Mouse (Mus musculus) inflammation-experienced regulatory T-cells, adult 6 months (primary cell): ENCODE results near the gene Gramd1a. TPM values are rescaled to one million over a fixed set of nuclear protein-coding genes. Genes with fewer than 3 reads are reported as not detected.

Source experiments
- ATAC-seq: one replicate; pipeline ENCODE4 v1.8.0; 2017
- polyA plus RNA-seq, 3 experiments: library from polyadenylated mRNA; unstranded; fragments of 100-300 nt; shearing (Covaris generic); gene quantifications; one replicate each; pipeline ENCODE4 v1.2.1; 2017

Gramd1a gene
- polyA plus RNA-seq, 3 experiments from 2014 or later: 70.7 to 113 (median 98.7) TPM

DNA sequence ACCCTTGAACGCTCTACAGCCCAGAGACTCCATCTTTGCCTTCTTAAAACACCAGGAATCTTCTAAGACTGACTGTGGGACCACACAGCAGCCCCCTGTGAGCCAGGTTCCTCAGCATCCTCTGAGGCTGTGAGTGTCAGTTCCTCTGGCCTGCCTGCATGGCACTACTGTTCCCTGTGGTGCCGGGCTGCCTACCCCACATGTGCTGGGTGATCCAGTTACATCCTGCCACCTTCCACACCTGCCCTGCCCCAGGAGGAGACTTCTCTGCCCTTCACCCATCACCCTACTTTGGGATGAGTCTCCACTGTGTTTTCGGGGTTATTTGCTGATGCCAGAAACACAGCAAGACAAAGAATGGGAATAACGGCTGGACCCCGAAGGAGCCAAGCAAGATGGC lies 36.1 kb downstream of the Gramd1a start:
- ATAC-seq: no peak

DNA sequence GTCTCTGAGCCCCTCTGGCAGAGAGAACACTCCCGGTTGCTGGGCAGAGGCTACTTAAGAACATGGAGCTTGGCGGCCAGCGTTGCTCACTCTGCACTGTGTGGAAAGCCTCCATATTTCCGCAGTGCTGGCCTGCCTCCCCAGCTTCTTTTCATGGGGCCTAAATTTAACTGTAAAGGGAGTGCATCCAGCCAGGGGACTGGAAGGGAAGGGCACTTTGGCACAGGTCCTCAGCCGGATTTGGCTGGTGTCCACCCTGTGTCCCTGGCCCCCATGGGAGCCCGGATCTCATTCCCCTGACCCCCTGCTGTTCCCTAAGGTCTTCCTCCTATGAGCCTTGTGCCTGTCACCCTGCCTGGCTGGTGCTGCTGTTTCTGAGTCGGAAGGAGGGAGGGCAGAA lies 37.2 kb downstream of the Gramd1a start:
- no peak for ATAC-seq

DNA sequence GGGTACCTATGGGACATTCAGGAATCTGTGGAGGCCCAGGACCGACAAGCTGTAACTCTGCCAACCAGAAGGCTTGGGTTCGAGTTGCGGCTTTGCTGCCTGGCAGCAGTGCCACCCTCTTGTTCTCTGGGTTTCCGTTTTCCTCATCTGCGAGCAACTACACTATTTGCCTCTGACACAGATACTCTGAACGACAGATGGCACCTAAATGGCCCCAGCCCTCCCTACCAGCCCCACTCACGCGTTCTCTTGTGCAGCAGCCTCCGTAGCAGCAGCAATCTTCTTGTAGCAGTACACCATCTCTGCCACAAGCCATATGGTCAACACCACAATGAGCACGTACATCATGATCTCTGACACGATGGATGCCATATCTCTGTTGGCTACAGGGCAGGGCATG lies 38.2 kb downstream of the Gramd1a start:
- no peak for ATAC-seq

DNA sequence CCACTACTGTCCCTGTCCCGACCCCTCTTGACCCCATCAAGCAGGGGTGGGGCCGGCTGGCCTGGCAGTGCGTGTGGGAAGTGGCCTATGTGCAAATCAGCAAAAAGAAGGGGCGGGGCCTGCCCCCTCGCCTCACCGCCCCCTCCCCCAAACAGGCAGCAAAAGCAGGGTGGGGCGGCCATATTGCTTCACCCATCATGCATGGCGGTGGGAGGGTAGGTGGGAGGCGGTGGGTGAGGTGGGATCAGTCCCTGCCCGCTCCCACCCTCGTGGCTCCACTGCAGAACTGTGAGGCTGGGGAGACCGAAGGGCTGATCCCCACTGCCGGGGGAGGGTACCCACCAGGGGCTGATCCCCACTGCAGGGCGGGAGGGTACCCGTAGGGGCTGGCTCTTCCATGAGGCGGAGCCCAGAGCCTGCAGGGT lies 39.0 kb downstream of the Gramd1a start:
- ATAC-seq: no peak

DNA sequence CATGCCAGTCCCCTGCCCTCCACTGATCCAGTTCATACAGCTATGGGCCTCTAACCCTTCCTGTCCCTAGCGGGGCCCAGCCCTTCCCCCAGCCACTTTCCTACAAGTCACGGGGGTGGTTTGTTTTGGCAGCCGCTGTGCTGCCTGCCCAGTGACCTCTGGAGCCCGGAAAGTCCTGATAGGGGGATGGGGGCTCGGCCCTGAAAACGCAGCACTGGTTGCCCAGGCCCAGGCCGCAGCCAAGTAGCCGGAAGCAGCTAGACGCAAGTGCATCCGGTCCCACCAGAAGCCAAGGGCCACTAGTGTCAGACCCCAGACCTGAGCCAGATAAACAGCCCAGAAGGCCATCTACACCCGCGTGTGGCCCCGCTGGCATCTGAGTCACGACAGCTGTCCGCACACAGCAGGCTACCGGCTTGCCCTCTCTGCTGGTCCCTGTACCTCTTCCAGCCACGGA lies 40.1 kb downstream of the Gramd1a start:
- ATAC-seq: no peak

DNA sequence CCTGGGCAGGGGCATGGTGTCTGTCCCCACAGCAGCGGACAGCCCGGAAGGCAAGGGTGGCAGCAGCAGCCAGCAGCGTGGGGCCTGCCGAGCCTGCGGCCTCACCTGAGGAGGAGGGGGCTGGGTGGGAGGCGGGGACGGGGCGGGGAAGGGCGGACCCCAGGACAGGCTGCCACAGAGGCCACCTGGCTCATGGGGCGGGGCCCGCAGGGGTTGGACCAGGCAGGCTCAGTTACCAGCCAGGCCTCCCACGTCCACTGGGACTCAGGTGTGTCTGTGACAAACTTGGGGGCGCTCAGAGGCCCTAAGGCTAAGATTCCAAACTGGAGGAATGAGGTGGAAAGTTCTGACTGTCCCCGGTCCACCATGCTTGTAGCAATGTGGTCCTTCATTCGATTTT lies 40.5 kb downstream of the Gramd1a start, which contains the start of gene Hpn:
Gene Hpn (minus strand): TSS at position 109 of the 400 bp plus-strand sequence.
- no peak for ATAC-seq

DNA sequence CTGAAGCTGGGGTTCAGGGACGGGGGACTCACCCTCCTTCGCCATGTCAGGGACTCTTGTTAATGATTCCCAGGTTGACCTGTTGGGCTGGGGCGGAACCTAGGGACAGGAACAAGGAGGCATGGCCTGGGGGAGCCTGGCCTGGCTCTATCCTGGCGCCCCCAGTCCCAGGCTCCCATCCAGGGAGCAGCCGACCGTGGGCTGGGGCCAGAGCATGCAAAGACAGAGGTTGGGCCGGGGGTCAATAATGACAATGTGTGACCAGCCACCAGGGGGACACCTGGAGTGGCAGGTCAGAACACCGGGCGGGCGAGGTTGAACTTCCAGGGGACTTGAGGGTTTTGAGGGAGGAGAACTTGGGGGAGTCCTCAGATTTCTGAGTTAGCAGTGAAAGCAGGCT lies 41.0 kb downstream of the Gramd1a start:
- ATAC-seq: no peak

DNA sequence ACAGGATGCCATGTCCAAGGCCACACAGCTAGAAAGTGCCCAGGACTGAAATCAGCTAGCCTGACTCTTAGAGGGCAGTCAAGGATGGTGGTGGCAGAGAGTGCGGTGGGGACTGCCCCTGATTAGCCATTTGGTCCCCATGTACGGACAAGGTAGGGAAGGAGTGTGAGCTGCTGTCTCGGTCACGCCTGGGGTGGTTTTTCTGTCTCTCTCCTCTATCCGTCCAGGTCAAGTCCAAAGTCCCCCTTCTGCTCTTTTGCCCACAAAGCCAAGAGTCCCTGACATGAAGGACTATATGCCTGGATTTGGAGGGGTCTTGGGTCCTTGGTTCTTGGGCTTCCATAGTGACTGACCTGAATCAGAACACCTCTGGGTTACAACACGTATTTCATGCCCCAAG lies 41.9 kb downstream of the Gramd1a start:
- no peak for ATAC-seq

DNA sequence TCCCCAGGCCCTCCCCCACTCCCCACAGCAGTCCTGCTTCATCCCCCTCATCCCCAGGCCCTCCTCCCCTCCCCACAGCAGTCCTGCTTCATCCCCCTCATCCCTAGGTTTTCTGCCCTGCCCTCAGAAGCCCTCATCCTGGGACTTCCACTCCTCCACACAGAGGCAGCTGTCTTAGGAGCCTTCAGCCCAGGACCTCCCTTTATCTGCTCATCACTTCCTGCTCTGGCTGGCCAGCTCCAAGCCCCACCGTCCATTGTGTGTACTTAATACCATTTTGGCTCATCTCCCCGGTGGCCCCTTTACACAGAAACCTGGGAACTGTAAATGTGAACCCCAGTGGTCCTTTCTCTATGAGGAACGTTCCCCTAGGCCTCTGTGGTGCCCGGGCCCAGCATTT lies 43.7 kb downstream of the Gramd1a start:
- ATAC-seq: no peak

DNA sequence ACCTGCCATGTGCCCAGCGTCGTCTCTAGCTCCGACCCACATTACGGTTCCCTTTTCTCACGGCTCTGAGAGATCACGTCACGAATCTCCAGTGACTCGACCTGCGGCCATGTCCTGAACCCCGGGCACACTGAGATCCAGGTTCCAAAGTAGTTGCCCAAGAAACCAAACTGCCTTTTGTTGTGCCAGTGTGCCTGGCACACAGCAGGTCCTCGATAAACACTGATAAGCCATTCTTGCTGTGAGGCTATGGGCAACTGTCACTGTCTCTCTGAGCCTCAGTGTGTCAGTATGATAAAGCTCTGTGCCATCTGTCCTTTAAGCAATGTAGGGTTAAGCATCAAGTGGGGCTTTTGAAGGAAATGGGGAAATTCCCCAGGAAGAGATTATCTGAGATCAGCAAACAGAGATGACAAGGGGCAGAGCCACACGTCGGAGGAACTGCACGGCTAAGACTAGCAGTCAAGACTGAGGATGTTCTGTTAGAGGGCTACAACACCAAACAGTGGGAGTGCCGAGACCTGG lies 44.8 kb downstream of the Gramd1a start:
- peak; percentile 95 for ATAC-seq

DNA sequence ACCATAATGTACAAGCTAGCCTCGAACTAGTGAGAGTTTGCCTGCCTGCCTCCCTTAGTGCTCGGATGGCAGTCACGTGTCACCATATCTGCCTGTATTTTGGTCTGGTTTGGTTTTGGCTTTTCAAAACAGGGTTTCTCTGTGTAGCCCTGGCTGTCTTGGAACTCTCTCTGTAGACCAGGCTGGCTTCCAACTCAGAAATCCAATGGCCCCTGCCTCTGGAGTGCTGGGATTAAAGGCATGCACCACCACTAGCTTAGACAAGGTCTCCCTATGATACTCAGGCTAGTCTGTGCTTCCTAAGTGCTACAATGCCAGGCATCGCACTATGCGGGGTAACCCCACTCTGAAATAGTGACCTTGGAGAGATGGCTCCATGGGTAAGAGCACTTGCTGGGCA lies 45.9 kb downstream of the Gramd1a start:
- no peak for ATAC-seq

DNA sequence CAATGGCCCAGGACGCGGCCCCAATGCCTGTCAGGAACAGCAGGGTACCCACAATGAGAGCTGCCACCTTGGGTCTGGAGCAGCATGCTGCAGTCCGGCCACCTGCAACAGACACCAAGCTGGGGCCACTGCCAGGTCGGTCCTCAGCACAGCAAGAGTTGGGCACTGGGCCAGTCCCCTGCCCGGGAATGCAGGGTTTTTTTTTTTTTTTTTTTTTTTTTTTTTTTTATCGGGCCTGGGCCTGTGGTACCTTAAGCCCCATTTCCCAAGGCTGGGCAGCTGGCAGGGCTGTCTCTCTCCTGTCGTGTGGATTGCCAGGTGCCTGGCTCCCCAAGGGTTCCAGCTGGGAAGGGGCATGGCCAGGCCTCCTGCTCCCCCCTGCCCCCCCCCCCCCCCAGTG lies 46.6 kb downstream of the Gramd1a start:
- no peak for ATAC-seq

DNA sequence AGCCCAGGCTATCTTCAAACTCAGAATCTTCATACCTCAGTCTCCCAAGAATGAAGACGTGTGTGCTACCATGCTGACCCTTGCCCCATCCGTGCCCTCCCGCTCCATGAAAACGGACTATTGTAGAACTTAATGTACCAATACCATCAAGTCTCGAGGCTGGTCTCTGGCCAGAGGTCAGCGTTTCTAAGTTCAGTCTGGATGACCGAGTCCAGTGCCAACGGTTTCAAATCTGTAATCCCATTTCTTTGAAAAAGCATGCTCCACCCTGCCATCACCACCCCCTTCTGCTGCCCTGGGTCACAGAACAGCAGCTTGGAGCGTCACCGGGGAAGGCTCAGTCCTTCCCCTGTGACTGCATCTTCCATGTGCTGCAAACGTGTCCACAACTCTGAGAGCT lies 47.9 kb downstream of the Gramd1a start:
- no peak for ATAC-seq

DNA sequence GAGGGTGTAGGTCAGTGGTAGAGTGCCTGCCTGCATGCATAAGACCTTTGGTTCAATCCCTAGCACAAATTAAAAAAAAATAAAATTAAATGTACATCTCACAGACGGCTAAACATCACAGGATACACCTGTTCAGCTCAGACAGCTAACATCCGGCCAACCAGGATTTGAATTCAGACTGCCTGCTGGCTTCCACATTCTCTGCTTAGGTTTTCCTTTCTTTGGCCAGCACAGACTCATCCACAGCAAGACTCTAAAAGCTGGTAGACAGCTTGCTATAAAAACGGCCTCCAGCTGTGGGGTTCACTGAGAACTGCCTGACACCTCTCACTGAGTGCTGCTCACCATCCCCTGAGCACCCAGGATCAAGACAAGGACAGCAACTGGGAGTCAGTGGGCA lies 49.5 kb downstream of the Gramd1a start:
- no peak for ATAC-seq

DNA sequence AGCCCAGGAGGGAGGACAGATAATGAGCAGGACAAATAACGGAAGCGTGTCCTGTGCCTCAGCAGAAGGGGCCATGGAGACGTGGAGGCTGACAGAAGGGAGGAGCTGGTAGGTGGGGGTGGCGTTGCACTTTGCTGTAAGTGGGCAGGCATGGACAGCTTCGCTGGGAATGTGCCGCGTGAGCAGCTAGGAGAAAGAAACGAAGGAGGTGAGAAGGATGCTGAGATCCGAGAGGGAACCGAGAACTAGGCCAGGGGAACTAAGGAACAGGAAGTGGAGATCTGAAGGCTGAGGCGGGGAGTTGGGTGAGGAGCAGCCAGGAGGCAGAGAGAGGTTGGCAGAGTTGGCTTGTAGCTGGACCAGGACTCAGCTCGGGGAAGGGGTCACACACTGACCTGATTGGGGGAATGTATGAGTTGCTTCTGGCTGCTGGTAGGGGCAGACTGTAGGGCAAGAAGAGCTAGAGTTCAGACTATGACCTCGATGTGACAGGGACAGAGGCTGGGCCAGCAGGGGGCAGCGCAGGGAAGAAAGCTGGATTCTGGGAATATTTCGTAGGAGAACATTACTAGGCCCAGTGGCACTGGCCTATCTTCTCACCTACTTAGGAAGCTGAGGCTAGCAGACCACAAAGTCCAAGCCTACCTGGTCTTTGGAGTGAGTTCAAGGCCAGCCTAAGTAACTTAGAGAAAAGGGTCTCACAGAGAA lies 50.5 kb downstream of the Gramd1a start:
- no peak for ATAC-seq

DNA sequence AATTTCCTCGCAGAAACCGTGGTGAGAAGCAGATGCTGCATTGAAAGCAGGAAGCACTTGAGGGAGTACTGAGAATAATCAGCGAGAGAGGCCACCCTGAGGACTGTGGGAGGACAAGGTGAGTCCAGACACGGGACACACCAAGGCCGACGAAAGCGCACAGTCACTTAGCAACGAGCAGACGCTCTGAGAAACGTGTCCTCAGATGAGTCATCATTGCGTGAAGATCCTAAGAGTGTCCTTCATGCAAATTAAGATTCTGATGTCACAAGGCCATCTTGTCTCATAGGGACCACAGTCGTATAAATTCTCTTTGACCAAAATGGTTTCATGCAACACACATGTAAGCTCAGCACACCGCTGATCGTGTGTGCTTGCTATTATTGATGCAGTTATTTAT lies 54.9 kb downstream of the Gramd1a start:
- ATAC-seq: no peak

DNA sequence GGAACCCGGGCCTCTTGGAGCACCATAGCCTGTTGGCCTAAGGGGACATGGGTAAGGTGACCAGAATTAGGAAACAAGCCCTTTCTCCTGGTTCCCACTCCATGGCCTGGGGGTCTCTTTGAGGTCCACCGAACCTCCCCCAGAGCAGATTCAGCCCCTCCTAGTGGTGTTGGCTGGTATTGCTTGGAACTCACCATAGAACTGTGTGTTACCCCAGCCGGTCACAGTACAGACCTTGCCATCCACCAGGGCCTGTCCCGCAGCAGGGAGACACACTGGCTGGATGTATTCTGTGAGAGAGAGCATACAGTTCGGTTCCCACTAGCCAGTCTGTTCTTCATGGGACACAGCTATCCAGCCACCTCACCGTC lies 56.1 kb downstream of the Gramd1a start:
- no peak for ATAC-seq

DNA sequence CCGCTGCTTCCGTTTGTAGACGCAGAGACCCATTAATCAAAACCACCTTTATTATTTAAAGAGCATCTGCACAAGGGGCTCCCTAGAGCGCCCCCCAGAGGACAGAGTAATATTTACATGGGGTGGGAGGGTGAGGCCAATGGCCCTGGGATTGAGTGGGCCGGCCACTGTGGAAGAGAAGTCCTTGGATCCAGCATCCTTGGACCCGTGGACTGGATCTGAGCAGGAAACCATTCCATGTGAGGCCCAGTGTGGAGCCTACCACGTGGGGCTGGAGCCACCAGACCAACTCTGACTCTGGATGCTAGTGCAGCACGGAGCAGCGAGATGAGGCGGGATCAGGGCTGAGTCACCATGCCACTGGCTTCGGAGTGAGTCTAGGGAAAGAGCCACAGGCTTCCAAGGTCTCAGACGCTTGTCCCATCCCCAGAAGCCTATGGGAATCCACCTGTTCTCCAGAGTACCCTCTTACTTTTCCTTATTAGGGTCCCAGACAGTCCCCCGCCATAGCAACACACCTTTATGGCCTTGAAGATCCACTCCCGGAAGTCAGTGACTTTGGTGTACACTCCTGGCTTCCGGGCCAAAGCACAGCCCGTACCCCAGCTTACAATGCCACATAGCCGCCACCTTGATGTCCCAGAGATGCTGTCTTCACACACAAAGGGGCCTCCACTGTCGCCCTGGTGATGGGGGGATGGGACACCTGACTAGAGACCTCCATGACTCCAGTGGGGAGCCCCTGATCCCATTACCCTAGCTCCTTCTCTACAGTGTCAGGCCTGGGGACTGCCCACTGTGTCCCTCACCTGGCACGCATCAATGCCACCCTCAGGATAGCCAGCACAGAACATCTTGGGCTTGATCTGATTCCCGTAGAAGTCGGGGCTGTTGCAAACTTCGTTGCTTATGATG lies 56.7 kb downstream of the Gramd1a start:
- ATAC-seq: no peak

DNA sequence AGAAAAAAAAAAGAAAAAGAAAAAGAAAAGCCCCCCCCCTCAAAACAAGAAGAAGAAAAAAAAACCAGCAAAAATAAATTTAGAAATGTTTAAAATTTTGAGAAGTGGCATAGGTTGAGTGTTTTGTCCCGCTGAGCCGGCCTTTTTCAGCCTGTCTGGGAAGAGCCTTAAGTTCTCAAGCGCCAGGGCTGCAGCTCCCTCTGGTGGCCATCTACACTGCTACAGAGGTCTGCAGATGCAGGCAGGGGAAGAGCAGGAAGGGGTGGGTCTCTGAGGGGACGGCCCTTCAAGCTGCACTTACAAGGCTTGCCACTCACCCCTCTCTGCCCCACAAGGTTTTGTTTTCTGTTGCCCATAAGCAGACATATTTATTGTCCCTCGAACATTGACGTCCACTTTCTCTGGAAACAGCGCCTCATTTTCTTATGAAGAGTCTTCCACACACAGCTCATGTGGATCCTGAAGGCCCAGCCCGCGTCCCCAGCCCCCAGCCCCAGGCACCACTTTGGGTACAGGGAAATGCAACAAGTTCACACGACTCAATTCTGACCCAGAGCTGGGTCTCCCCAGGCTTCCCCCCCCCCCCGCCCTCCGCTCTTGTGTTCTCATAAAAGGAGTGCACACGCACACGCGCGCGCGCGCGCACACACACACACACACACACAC lies 58.0 kb downstream of the Gramd1a start:
- ATAC-seq: peak; percentile 99

DNA sequence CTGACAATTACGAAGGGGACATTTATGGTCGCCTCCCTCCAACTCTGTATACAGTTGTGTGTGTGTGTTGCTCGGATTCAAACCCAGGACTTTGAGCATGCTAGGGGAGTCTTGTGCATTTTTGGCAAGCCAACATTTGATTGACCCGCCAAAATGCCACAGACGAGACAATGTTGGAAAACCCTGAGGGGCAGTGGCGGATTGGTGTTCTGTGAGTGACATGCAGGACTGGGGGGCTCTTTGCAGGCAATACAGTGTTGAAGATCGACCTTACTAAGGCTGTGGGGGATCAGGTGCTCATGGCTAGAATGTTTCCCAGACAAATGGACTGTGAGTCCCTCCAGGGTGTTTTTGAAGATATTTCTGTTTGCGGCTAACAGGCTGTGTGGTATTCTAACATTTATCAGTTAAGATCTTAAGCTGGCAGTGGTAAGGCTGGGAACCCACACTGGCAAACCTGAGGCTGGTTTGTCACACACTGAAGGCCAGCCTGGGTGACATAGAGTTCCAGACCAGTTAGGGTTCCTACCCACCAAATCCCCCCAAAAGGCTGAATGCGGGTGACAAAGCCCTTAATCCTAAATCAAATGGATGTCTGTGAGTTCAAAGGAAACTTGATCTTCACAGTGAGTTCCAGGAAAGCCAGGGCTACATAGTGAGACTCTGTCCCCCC lies 58.7 kb downstream of the Gramd1a start:
- no peak for ATAC-seq

DNA sequence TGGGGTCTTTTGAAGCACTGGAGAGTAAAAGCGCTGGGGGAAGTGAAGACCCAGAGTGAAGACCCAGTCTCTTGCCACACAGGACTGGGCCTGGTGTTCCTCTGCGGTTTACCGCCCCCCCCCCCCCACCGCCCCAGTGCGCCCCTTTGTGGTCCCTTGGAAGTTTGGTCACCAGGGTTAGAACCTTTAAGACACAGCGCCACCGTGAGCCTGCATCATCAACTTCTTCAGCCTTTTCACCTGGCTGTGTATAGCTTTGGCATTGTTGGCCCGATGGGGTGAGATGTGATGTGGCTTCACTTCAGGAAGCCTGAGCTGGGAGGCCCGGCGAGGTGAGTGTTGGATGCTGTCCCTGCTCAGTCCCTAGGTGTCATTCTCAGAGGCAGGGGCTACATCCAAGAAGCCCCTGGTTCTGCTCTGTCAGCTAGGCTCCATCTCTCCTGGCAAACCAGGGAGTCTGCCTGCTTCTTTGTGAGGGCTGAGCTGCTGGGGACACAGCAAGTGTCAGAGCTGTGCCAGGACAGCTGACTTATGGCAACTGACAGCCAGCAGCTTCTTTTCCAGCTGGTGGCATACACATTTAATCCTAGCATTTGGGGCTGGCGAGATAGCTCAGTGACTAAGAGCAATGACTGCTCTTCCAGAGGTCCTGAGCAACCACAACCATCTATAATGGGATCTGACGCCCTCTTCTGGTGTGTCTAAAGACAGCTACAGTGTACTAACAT lies 60.8 kb downstream of the Gramd1a start:
- no peak for ATAC-seq

DNA sequence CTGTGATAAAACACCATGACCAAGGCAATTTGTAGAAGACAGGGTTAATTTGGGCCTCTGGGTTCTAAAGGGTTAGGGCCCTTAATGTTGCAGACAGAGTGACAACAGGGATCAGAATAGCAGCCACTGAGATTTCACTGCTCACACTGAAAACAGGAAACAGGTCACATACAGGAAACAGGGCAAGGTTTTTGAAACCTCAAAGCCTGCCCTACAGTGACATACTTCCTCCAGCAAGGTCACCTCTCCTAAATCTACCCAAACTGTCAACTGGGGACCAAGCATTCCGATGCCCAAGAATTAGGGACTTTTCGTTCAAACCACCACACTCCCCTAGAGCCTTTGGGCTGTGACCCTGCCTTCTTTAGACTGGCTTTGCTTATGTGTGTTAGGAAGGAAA lies 66.0 kb downstream of the Gramd1a start:
- peak; percentile 89 for ATAC-seq
